1 mouse cellular context compared by ENCODE assay signal in genomic region chr9:107961881-107962280, GRCm38 (mm10).
TF ChIP-seq lines count a peak whose summit lies in the region.

No protein-coding gene starts in this region.

TF ChIP-seq in CH12.LX, 34 proteins besides CTCF, POLR2A, EP300 and RAD21:
- TF ChIP-seq NELFE (IDR thresholded peaks at IDR 0.05; ENCODE audit: low read depth, low read length) (no peak), SMC3 (IDR thresholded peaks at IDR 0.05; ENCODE audit: low read depth, low read length) (0 out of 2 replicates have a peak, but pooled peaks have one; percentile 9)
TF ChIP-seq in CH12.LX: peak in this region for 1.
